Mouse (Mus musculus) gastrocnemius, postnatal 36 days (tissue): ENCODE measurements around the gene Idh3b. TPM values are rescaled to one million over a fixed set of nuclear protein-coding genes. Genes with fewer than 3 reads are reported as not detected.

Source experiments
- DNase-seq, 2 experiments: peaks; one replicate each; pipeline ENCODE4 v3.0.0; 2022
- intact Hi-C: fragments of 180-260 bp; cut with DNase I; formaldehyde crosslinking; loops from one replicate; pipeline ENCODE4 v1.15.1; 2025
- long read RNA-seq, 2 experiments: library from polyadenylated mRNA; stranded (forward); transcript quantifications; one replicate each; pipeline ENCODE4 v2.0.0; 2021
- total RNA-seq, 2 experiments: library from RNA; stranded (reverse); gene quantifications; 2 replicates each; pipeline ENCODE4 v1.2.3; 2021

The Idh3b gene
- 100 to 1,000 TPM; 448 to 491 TPM for total RNA-seq
- long read RNA-seq, experiment 1, transcript Idh3b-201 (12 exons, 1,616 nt) = major isoform, 6 of 760 reads
- long read RNA-seq, experiment 1, partial matches to known transcripts = 140 of 760 reads
- long read RNA-seq, experiment 1, other reads (novel, unspliced or antisense) = 614 of 760 reads
- long read RNA-seq, experiment 2, transcript Idh3b-201 (12 exons, 1,616 nt) = major isoform, 8 of 1,064 reads
- long read RNA-seq, experiment 2, partial matches to known transcripts = 207 of 1,064 reads
- long read RNA-seq, experiment 2, other reads (novel, unspliced or antisense) = 849 of 1,064 reads

GRCm38 (mm10) chr2:130283854-130284654, at the start of gene Idh3b:
Gene Idh3b (minus strand): TSS chr2:130284547.
- intact Hi-C loops = no loop called here
- peak; percentile 80 to 81 for DNase-seq

- no peak for DNase-seq
- intact Hi-C loops = no loop called here
Observed at GRCm38 (mm10) chr2:130329502-130329901, 45.2 kb upstream of the Idh3b start.

- intact Hi-C loops = no loop called here
- no peak for DNase-seq
Observed at GRCm38 (mm10) chr2:130327057-130327456, 42.7 kb upstream of the Idh3b start.

- intact Hi-C loops = loop anchor here (1.0 kb wide), 1 partner anchor 33 kb away; no protein-coding TSS in a partner anchor
- no peak for DNase-seq
Observed at GRCm38 (mm10) chr2:130303014-130303413, 18.7 kb upstream of the Idh3b start.

DNA sequence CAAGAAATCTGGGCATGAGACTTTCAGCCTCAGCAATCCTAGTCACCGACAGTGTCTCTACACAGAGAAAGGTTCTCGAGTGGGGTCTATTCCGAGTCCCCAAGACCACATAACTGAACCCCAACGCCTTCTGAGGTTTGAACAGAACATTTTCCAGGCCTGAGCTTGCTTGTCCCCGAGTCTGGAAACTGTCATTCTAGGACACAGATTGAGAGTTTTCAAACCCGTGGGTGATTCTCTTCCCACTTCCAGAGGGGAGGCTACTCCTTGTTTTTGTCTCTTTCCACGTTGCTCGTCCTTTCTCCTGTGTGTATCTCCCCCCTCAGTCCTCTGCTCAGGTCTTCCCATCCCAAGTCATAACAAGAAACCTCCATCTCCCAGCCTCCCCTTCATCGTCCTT, 13.2 kb upstream of the Idh3b start:
- intact Hi-C loops = no loop called here

GRCm38 (mm10) chr2:130296134-130296745, 11.9 kb upstream of the Idh3b start:
- no peak for DNase-seq

More for the DNA sequence above, 13.2 kb upstream of the Idh3b start:
- no peak for DNase-seq

DNA sequence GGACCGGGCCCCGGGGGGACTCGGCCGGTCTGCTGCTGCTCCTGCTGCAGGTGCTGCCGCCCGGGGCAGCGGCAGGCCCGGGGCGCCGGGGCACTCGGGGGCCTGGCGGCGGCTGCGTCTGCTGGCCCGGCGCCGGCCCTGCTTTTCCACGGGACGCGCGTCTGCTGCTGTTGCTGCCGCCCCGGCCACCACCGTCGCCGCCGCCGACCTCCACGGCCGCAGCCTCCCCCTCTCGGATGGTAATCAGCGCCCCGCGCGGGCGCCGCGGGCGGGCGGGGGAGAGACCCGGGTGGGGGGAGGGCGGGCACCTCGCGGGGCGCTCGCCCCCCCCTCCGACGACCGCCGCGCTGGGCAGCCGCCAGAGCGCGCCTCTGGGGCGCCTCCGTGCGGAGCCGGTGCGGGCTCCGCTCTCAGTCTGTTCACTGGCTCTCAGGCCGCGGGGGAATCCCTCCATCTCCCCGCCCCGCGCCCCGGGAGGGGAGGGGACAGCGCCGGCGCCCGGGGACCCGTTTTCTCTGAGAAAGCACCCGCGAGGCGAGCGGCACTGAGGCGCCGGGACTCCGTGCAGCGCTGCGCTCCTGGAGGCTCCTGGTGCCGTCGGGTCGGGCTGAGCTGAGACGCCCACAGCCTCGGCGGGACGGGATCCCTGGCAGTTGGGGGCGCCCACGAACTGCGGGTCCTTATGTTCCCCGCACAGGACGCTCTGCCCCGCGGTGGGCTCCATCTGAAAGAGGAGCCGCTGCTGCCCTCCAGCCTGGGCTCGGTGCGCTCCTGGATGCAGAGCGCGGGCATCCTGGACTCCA, 11.2 kb upstream of the Idh3b start:
- peak in 1 of 2 experiments; percentile 26 for DNase-seq
- intact Hi-C loops = loop anchor here (2.0 kb wide), 1 partner anchor 115 kb away; no protein-coding TSS in a partner anchor

More at GRCm38 (mm10) chr2:130296134-130296745, 11.9 kb upstream of the Idh3b start:
- intact Hi-C loops = no loop called here

DNA sequence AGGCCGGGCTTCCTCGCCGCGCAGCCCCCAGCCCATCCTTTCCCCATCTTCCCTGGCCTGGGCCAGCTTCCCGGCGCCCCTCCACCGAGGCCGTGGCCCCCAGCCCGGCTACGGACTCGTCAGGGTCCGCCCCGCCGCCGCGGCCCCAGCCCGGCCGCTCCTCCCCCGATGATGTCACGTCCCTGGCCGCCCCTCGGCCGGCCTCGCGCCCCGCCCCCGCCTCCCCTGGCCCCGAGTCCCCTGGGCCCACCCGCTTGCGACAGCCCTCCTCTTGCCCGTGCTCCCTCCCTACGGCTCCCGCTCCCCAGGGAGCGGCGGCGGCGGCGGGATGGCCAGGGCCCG, 10.6 kb upstream of the Idh3b start, which contains the start of gene Ebf4:
Gene Ebf4, plus strand, starts transcription at position 234 of the 342 bp plus-strand sequence.
- DNase-seq = no peak

DNA sequence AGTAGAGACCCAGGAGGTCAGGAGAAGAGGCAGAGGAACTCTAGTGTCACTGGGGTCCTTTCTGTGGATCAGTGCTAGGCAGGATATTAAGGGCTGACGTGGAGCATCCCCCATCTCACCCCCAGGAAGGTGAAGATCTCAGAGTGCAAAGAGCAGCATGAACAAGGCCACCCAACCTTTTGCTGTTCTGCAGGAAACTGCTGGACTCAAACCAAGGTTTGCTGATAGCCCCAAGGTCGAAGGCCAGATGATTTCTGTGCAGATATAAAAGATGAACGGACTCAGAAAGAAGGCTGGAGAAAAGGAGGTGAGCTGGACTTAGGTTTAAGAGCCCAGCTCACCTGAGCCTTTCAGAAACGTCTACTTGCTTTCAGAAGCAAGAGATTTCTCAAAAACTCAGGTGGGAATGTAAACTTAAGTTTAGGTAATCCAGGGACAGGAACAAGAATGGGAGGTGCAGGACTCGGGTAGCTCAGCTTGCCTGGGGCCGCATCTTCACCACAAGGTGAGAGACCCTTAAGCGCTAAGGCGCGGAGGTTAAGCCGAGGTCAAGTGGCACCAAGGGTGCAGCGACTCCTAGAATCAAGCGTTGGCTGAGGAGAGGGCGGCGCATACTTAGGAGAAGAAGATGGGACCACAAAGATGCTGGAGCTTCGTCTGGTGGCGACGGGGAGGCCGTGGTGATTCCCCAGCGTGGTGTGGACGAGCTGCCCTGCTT, 10.0 kb upstream of the Idh3b start:
- DNase-seq = no peak
- intact Hi-C loops = loop anchor here (2.0 to 5.0 kb wide), 2 partner anchors 68 to 116 kb away; no protein-coding TSS in a partner anchor

More for the DNA sequence above, 10.6 kb upstream of the Idh3b start, which contains the start of gene Ebf4:
- intact Hi-C loops = loop anchor here (2.0 to 5.0 kb wide), 2 partner anchors 67 to 116 kb away; no protein-coding TSS in a partner anchor

DNA sequence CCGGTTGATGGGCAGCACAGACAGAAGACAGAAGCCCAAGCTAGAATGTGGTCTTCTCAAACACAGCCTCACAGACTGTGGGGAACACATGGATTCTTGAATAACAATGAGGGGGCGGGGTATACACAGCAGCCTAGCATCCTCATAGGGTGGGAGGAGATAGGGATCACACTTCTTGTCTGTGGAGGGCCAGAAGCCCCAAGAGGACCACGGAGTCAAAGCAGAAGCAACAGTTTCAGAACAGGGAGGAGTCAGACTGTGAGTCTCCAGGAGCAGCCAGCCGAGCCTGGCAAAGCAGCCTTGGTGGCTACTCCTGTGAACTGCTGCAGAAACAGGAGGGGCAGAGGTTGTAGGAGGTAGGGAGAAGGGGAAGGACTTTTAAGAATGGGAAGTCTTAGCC, 9.1 kb upstream of the Idh3b start:
- no peak for DNase-seq
- intact Hi-C loops = loop anchor here (5.0 kb wide), 1 partner anchor 69 kb away; no protein-coding TSS in a partner anchor

GRCm38 (mm10) chr2:130293009-130293408, 8.7 kb upstream of the Idh3b start:
- intact Hi-C loops = loop anchor here (5.0 kb wide), 1 partner anchor 69 kb away; no protein-coding TSS in a partner anchor

DNA sequence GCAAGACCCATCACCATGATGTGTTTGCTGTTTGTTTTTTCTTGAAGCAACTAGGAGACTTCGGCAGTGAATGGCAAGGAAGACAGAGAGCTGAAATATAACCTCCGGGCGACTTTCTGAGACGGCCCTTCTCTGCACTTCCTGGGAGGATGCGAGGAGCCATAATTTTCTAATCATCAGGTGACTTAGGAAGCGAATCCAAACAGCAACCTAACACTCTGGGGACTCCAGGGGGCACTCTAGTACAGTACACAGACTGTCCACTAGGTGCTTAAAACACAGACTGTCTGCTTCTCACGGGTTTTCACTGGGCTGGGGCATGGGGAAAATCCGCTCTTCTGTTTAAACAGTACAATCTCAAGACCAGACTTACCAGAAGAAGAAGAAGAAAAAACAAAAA, 7.1 kb upstream of the Idh3b start:
- intact Hi-C loops = loop anchor here (5.0 kb wide), 1 partner anchor 71 kb away; no protein-coding TSS in a partner anchor
- DNase-seq = no peak

More at GRCm38 (mm10) chr2:130293009-130293408, 8.7 kb upstream of the Idh3b start:
- no peak for DNase-seq

GRCm38 (mm10) chr2:130289086-130289485, 4.7 kb upstream of the Idh3b start:
- DNase-seq = no peak
- intact Hi-C loops = no loop called here

DNA sequence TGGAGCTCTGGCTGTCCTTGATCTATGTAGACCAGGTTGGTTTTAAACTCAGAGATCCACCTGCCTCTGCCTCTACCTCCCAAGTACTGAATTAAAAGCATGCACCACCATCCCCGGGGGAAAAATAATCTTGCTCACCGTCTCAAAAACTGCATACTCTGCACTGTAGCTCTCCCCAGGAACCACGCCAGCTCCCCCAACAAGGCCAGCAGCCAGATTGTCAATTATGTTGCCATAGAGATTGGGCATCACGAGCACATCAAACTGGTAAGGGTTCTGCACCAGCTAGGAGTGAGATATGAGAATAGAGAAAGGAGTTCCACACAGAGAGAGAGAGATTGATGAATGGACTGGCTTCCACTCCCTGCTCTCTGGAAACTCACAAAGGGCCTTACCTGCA, 3.5 kb downstream of the Idh3b start:
- intact Hi-C loops = no loop called here
- no peak for DNase-seq

GRCm38 (mm10) chr2:130280224-130280623, 4.1 kb downstream of the Idh3b start:
- intact Hi-C loops = no loop called here

GRCm38 (mm10) chr2:130279600-130280091, 4.7 kb downstream of the Idh3b start:
- intact Hi-C loops = loop anchor here (5.0 to 10.0 kb wide), 2 partner anchors 102 to 475 kb away; partner anchors contain the start of genes Snrpb and Stk35

More at GRCm38 (mm10) chr2:130280224-130280623, 4.1 kb downstream of the Idh3b start:
- no peak for DNase-seq

GRCm38 (mm10) chr2:130275649-130276048, 8.7 kb downstream of the Idh3b start:
- intact Hi-C loops = loop anchor here (5.0 to 10.0 kb wide), 2 partner anchors 98 to 471 kb away; partner anchors contain the start of genes Snrpb and Stk35

More at GRCm38 (mm10) chr2:130279600-130280091, 4.7 kb downstream of the Idh3b start:
- no peak for DNase-seq

GRCm38 (mm10) chr2:130274862-130275261, 9.5 kb downstream of the Idh3b start:
- intact Hi-C loops = loop anchor here (5.0 to 10.0 kb wide), 2 partner anchors 98 to 470 kb away; partner anchors contain the start of genes Snrpb and Stk35
- no peak for DNase-seq

More at GRCm38 (mm10) chr2:130275649-130276048, 8.7 kb downstream of the Idh3b start:
- DNase-seq = no peak
